Mouse (Mus musculus): ENCODE measurements around the gene Gm20747.
"Not testable (repeated sequence)": the region's sequence is repeated elsewhere in the genome, so short reads cannot be mapped to it uniquely, and the experiment has no call there.

Gm20747 gene

GRCm38 (mm10) chrY:53418191-53418590 lies at the start of gene Gm20747:
Gm20747 (minus strand) TSS chrY:53418291.
- DNase-seq: not testable (repeated sequence)
